Mouse (Mus musculus) heart, embryonic 16.5 days (tissue): ENCODE results near the gene Fgf22. TPM values are rescaled to one million over a fixed set of nuclear protein-coding genes. Genes with fewer than 3 reads are reported as not detected.

ENCODE experiments used
- ATAC-seq: fragments of 200-750 bp; cut with Nextera tagmentation; replicated peaks from 2 replicates; pipeline ENCODE4 v1.8.0; 2017; ENCODE audit warnings: moderate number of reproducible peaks; ENCODE audit not compliant: insufficient read depth, low FRiP score; ENCODE audit errors: extremely low read depth
- H3K27ac ChIP-seq: fragments of 300-500 bp; sonication (generic); 2 replicates; pipeline ENCODE4 v1.5.1; 2014; ENCODE audit warnings: mild to moderate bottlenecking, low read length, control low read depth, moderate library complexity
- H3K27me3 ChIP-seq: fragments of 300-500 bp; sonication (generic); 2 replicates; pipeline ENCODE4 v1.6.1; 2014; ENCODE audit warnings: low read length, mixed read lengths; ENCODE audit not compliant: control insufficient read depth, insufficient read depth
- H3K36me3 ChIP-seq: fragments of 300-500 bp; sonication (generic); 2 replicates; pipeline ENCODE4 v1.6.1; 2014; ENCODE audit not compliant: control insufficient read depth, insufficient read depth
- H3K4me1 ChIP-seq: fragments of 300-500 bp; sonication (generic); 2 replicates; pipeline ENCODE4 v1.6.1; 2014; ENCODE audit warnings: low read length, mixed read lengths; ENCODE audit not compliant: control insufficient read depth, insufficient read depth
- H3K4me2 ChIP-seq: fragments of 300-500 bp; sonication (generic); 2 replicates; pipeline ENCODE4 v1.6.1; 2014; ENCODE audit warnings: low read depth, mild to moderate bottlenecking, control low read depth, low read length
- H3K4me3 ChIP-seq: fragments of 300-500 bp; sonication (generic); 2 replicates; pipeline ENCODE4 v1.5.1; 2014; ENCODE audit warnings: mild to moderate bottlenecking, control low read depth, low read length
- H3K9ac ChIP-seq: fragments of 300-500 bp; sonication (generic); 2 replicates; pipeline ENCODE4 v1.6.1; 2014; ENCODE audit warnings: low read length, control low read depth
- H3K9me3 ChIP-seq: fragments of 300-500 bp; sonication (generic); replicated peaks from 2 replicates; pipeline ENCODE4 v1.6.1; 2016; ENCODE audit warnings: low read length; ENCODE audit not compliant: control insufficient read depth
- WGBS: fragments of 180-500 bp; shearing (Covaris S2); extraction: QIAGEN DNeasy Blood & Tissue Kit; methylation state at CpG from one replicate; pipeline ENCODE4 v1.1.7; 2014; 5-methylcytosine and 5-hydroxymethylcytosine counted together
- polyA plus RNA-seq: library from polyadenylated mRNA; unstranded; fragments of >200 nt; fragmentation: Nextera tagmentation; extraction: Ambion mirVana; gene quantifications from 2 replicates; pipeline ENCODE4 v1.2.1, GENCODE M21; 2015

Fgf22 gene
- polyA plus RNA-seq, 1 experiment from 2014 or later, result 0.13 TPM

GRCm38 (mm10) chr10:79779193-79779592, 24.3 kb downstream of the Fgf22 start:
- Histone ChIP-seq H3K4me1 (peaks cover 26% of the 10 kb centered on the region), H3K36me3 (no peaks in the 10 kb centered on the region), H3K27me3 (peaks cover 4% of the 10 kb centered on the region; the same call in 1 of the 2 replicates), H3K4me2 (no peak overlapping the region), H3K27ac (no peak overlapping the region), H3K9me3 (peaks cover 5% of the 10 kb centered on the region; the same call in 1 of the 2 replicates), H3K9ac (no peak overlapping the region), H3K4me3 (no peak overlapping the region)
- ATAC-seq, result no peak
- 31% methylated on average over 2 of the region's 2 CpGs for WGBS

GRCm38 (mm10) chr10:79779784-79780663, 25.1 kb downstream of the Fgf22 start:
- Histone ChIP-seq H3K27me3 (peaks cover 7% of the 10 kb centered on the region; the same call in 1 of the 2 replicates), H3K9me3 (peaks cover 3% of the 10 kb centered on the region; the same call in 1 of the 2 replicates), H3K9ac (peak overlapping the region; percentile 51; the same call in 1 of the 2 replicates), H3K4me3 (peak overlapping the region; percentile 53), H3K4me1 (peaks cover 26% of the 10 kb centered on the region), H3K36me3 (no peaks in the 10 kb centered on the region), H3K4me2 (peak overlapping the region; percentile 92), H3K27ac (no peak overlapping the region)
- WGBS, result 3% methylated on average over 54 of the region's 55 CpGs
- peak; percentile 77 for ATAC-seq

- WGBS, result 2% methylated on average over 13 of the region's 13 CpGs
- Histone ChIP-seq H3K27me3 (peaks cover 7% of the 10 kb centered on the region; the same call in 1 of the 2 replicates), H3K4me2 (peak overlapping the region; percentile 92), H3K4me3 (peak overlapping the region; percentile 53), H3K27ac (no peak overlapping the region), H3K9ac (peak overlapping the region; percentile 51; the same call in 1 of the 2 replicates), H3K36me3 (no peaks in the 10 kb centered on the region), H3K9me3 (no peaks in the 10 kb centered on the region), H3K4me1 (peaks cover 26% of the 10 kb centered on the region)
- ATAC-seq, result no peak; the same call in 1 of the 2 replicates
These were observed 25.8 kb downstream of the Fgf22 start for GRCm38 (mm10) chr10:79780664-79781015.

DNA sequence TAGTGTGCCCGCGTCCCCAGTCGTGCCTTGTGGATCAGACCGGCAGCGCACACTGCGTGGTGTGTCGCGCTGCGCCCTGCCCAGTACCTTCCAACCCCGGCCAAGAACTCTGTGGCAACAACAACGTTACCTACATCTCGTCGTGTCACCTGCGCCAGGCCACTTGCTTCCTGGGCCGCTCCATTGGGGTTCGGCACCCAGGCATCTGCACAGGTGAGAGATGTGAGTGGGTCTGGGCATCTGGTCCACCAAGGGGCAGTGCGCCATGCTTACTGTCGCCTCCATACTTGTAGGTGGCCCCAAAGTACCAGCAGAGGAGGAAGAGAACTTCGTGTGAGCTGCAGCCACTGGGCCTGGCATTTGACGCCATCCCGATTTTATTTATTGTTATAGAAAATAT, 26.3 kb downstream of the Fgf22 start:
- WGBS, result 42% methylated on average over 21 of the region's 21 CpGs
- Histone ChIP-seq H3K27ac (no peak overlapping the region), H3K36me3 (no peaks in the 10 kb centered on the region), H3K4me1 (peaks cover 26% of the 10 kb centered on the region), H3K9me3 (no peaks in the 10 kb centered on the region), H3K4me2 (peak overlapping the region; percentile 92), H3K9ac (no peak overlapping the region), H3K4me3 (peak overlapping the region; percentile 53), H3K27me3 (peaks cover 7% of the 10 kb centered on the region; the same call in 1 of the 2 replicates)
- ATAC-seq, result no peak

- Histone ChIP-seq H3K4me2 (no peak overlapping the region), H3K9me3 (no peaks in the 10 kb centered on the region), H3K27ac (no peak overlapping the region), H3K9ac (no peak overlapping the region), H3K4me1 (peaks cover 25% of the 10 kb centered on the region), H3K36me3 (no peaks in the 10 kb centered on the region), H3K4me3 (no peak overlapping the region), H3K27me3 (peaks cover 7% of the 10 kb centered on the region; the same call in 1 of the 2 replicates)
- 64% methylated on average over 5 of the region's 5 CpGs for WGBS
- no peak for ATAC-seq
These were observed 27.1 kb downstream of the Fgf22 start for GRCm38 (mm10) chr10:79781956-79782355.

- no peaks in the 10 kb centered on the region for H3K36me3 ChIP-seq
- peaks cover 7% of the 10 kb centered on the region; the same call in 1 of the 2 replicates for H3K27me3 ChIP-seq
- ATAC-seq, result no peak
- no peak overlapping the region for H3K27ac ChIP-seq
- 58% methylated on average over 7 of the region's 7 CpGs for WGBS
- H3K4me2 ChIP-seq, result no peak overlapping the region
- H3K9me3 ChIP-seq, result no peaks in the 10 kb centered on the region
- H3K9ac ChIP-seq, result no peak overlapping the region
- peaks cover 14% of the 10 kb centered on the region for H3K4me1 ChIP-seq
- H3K4me3 ChIP-seq, result no peak overlapping the region
These were observed 28.2 kb downstream of the Fgf22 start for GRCm38 (mm10) chr10:79783050-79783449.

- Histone ChIP-seq H3K4me3 (no peak overlapping the region), H3K4me2 (no peak overlapping the region), H3K27ac (no peak overlapping the region), H3K9me3 (no peaks in the 10 kb centered on the region), H3K9ac (no peak overlapping the region), H3K27me3 (peaks cover 3% of the 10 kb centered on the region; the same call in 1 of the 2 replicates), H3K36me3 (no peaks in the 10 kb centered on the region), H3K4me1 (peaks cover 8% of the 10 kb centered on the region)
- ATAC-seq, result no peak
- 42% methylated on average over 27 of the region's 27 CpGs for WGBS
These were observed 29.3 kb downstream of the Fgf22 start for GRCm38 (mm10) chr10:79783920-79784800.

GRCm38 (mm10) chr10:79788386-79789158, 33.7 kb downstream of the Fgf22 start:
- peak overlapping the region; percentile 15; the same call in 1 of the 2 replicates for H3K4me3 ChIP-seq
- 28% methylated on average over 7 of the region's 7 CpGs for WGBS
- peak overlapping the region; percentile 30 for H3K4me2 ChIP-seq
- H3K36me3 ChIP-seq, result no peaks in the 10 kb centered on the region
- H3K27me3 ChIP-seq, result peaks cover 5% of the 10 kb centered on the region; the same call in 1 of the 2 replicates
- H3K4me1 ChIP-seq, result 0 out of 2 replicates have a peak, but pooled peaks cover 2% of the 10 kb centered on the region
- H3K9ac ChIP-seq, result 0 out of 2 replicates have a peak overlapping the region, but pooled peaks have one; percentile 47
- ATAC-seq, result 0 out of 2 replicates have a peak, but pooled peaks have one; percentile 24
- H3K27ac ChIP-seq, result peak overlapping the region; percentile 74; the same call in 1 of the 2 replicates
- no peaks in the 10 kb centered on the region for H3K9me3 ChIP-seq
